Mouse (Mus musculus): ENCODE results near the gene Tha1.

DNA sequence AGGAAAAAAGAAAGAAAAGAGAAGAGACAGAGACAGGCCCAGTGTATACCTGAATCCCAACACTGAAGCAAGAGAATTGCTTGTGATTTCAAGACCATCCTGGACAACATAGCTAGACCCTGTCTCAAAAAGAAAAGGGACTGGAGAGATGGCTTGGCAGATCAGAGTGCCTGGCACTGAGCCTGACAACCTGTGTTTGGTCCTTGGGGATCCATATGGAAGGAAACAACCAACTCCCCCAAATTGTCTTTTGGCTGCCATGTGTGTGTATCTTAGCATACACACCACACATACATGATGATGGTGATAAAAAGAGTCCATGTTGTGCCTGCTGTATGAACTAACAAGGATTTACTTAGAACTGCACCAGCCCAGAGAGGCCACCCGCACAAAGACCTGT lies 34.3 kb downstream of the Tha1 start:
- TF ChIP-seq CTCF (IDR thresholded peaks at IDR 0.05; ENCODE audit: extremely low read depth, insufficient read depth, low read length) (no peak), POLR2A (IDR thresholded peaks at IDR 0.05; ENCODE audit: extremely low read depth, insufficient read depth, low read length) (no peak)
